30 mouse cellular contexts compared by ENCODE assay signal in genomic region chr19:46347146-46347545, GRCm38 (mm10).
"Had no signal": no experiment of that assay in that cellular context is flagged by ENCODE, and none has a peak within 500 bp of the region (broad histone marks: within the 10 kb centered on the region; RNA-seq: fewer than 3 reads in every experiment).

No protein-coding gene starts in this region.

- ATAC-seq: liver, embryonic 12.5 days; liver, postnatal 0 days; lung, postnatal 0 days; midbrain, embryonic 13.5 days; midbrain, embryonic 15.5 days; midbrain, embryonic 16.5 days had no signal

- H3K4me3 ChIP-seq: limb, embryonic 10.5 days; limb, embryonic 12.5 days; limb, embryonic 13.5 days; limb, embryonic 15.5 days; liver, embryonic 12.5 days; liver, embryonic 13.5 days; liver, embryonic 15.5 days; lung, embryonic 15.5 days; megakaryocyte, embryonic 14.5 days; midbrain, embryonic 10.5 days; midbrain, embryonic 12.5 days; midbrain, embryonic 13.5 days; midbrain, embryonic 15.5 days; neural tube, embryonic 12.5 days had no signal

- H3K27ac ChIP-seq: limb, embryonic 10.5 days; limb, embryonic 12.5 days; limb, embryonic 13.5 days; limb, embryonic 15.5 days; liver, embryonic 12.5 days; liver, embryonic 13.5 days; liver, embryonic 14.5 days; liver, embryonic 15.5 days; lung, embryonic 15.5 days; macrophage; midbrain, embryonic 10.5 days; midbrain, embryonic 12.5 days; midbrain, embryonic 13.5 days; midbrain, embryonic 15.5 days; neural tube, embryonic 12.5 days had no signal

- H3K9ac ChIP-seq: limb, embryonic 12.5 days; limb, embryonic 13.5 days; limb, embryonic 15.5 days; liver, embryonic 12.5 days; liver, embryonic 13.5 days; liver, embryonic 14.5 days; liver, embryonic 15.5 days; liver, postnatal 0 days; lung, embryonic 14.5 days; lung, embryonic 15.5 days; midbrain, embryonic 12.5 days; midbrain, embryonic 13.5 days; midbrain, embryonic 15.5 days; neural tube, embryonic 12.5 days had no signal

- H3K9me3 ChIP-seq: limb, embryonic 10.5 days; limb, embryonic 12.5 days; limb, embryonic 13.5 days; limb, embryonic 15.5 days; liver, embryonic 12.5 days; liver, embryonic 13.5 days; liver, embryonic 15.5 days; lung, embryonic 15.5 days; megakaryocyte, embryonic 14.5 days; midbrain, embryonic 10.5 days; midbrain, embryonic 12.5 days; midbrain, embryonic 13.5 days; midbrain, embryonic 15.5 days; neural tube, embryonic 12.5 days had no signal

- H3K36me3 ChIP-seq: limb, embryonic 10.5 days; limb, embryonic 12.5 days; limb, embryonic 13.5 days; limb, embryonic 15.5 days; liver, embryonic 12.5 days; liver, embryonic 13.5 days; liver, embryonic 15.5 days; lung, embryonic 15.5 days; midbrain, embryonic 10.5 days; midbrain, embryonic 12.5 days; midbrain, embryonic 13.5 days; midbrain, embryonic 15.5 days; neural tube, embryonic 12.5 days had no signal

- DNase-seq: left cerebral cortex, postnatal 4 days; liver; liver, embryonic 13.5 days; liver, postnatal 0 days; lung, adult 18-20 months; lung, adult 2 months; lung, embryonic 14.5 days; lung, postnatal 10 days; lung, postnatal 14 days; lung, postnatal 36 days; lung, postnatal 4 days; midbrain, embryonic 14.5 days had no signal

- H3K4me2 ChIP-seq: limb, embryonic 12.5 days; limb, embryonic 15.5 days; midbrain, embryonic 11.5 days; midbrain, embryonic 12.5 days; midbrain, embryonic 15.5 days; neural tube, embryonic 12.5 days had no signal
